Mouse (Mus musculus): ENCODE results near the gene Sfrp5. TPM values are rescaled to one million over a fixed set of nuclear protein-coding genes. Genes with fewer than 3 reads are reported as not detected.

Sfrp5 gene
- polyA plus RNA-seq, 1 experiment, result not detected

GRCm38 (mm10) chr19:42209976-42210375 is 7.9 kb upstream of the Sfrp5 start:
- Histone ChIP-seq H3K4me1 (ENCODE audit: control insufficient read depth, insufficient read depth, low read length) (no peaks in the 10 kb centered on the region), H3K4me3 (replicated peaks; ENCODE audit: control insufficient read depth, low read depth, low read length) (no peak overlapping the region), H3K27ac (ENCODE audit: control insufficient read depth, insufficient read depth, low read depth, low read length, poor library complexity) (no peak overlapping the region)
- WGBS, result 54% methylated on average over 6 of the region's 6 CpGs
- no peak for TF ChIP-seq POLR2A (IDR thresholded peaks at IDR 0.05; ENCODE audit: borderline replicate concordance, control insufficient read depth, low read depth, low read length)
- no peak for TF ChIP-seq CTCF (IDR thresholded peaks at IDR 0.05; ENCODE audit: control insufficient read depth, insufficient read depth, low read length)

GRCm38 (mm10) chr19:42209485-42209884 is 7.4 kb upstream of the Sfrp5 start:
- Histone ChIP-seq H3K27ac (ENCODE audit: control insufficient read depth, insufficient read depth, low read depth, low read length, poor library complexity) (no peak overlapping the region), H3K4me1 (ENCODE audit: control insufficient read depth, insufficient read depth, low read length) (no peaks in the 10 kb centered on the region), H3K4me3 (replicated peaks; ENCODE audit: control insufficient read depth, low read depth, low read length) (no peak overlapping the region)
- TF ChIP-seq POLR2A (IDR thresholded peaks at IDR 0.05; ENCODE audit: borderline replicate concordance, control insufficient read depth, low read depth, low read length) (no peak), CTCF (IDR thresholded peaks at IDR 0.05; ENCODE audit: control insufficient read depth, insufficient read depth, low read length) (no peak)
- WGBS, result 72% methylated on average over 7 of the region's 7 CpGs

- WGBS, result 82% methylated on average over 8 of the region's 8 CpGs
- Histone ChIP-seq H3K4me3 (replicated peaks; ENCODE audit: control insufficient read depth, low read depth, low read length) (no peak overlapping the region), H3K4me1 (ENCODE audit: control insufficient read depth, insufficient read depth, low read length) (no peaks in the 10 kb centered on the region), H3K27ac (ENCODE audit: control insufficient read depth, insufficient read depth, low read depth, low read length, poor library complexity) (no peak overlapping the region)
- no peak for TF ChIP-seq CTCF (IDR thresholded peaks at IDR 0.05; ENCODE audit: control insufficient read depth, insufficient read depth, low read length)
- no peak for TF ChIP-seq POLR2A (IDR thresholded peaks at IDR 0.05; ENCODE audit: borderline replicate concordance, control insufficient read depth, low read depth, low read length)
Measured at GRCm38 (mm10) chr19:42205201-42205600, 3.1 kb upstream of the Sfrp5 start.

DNA sequence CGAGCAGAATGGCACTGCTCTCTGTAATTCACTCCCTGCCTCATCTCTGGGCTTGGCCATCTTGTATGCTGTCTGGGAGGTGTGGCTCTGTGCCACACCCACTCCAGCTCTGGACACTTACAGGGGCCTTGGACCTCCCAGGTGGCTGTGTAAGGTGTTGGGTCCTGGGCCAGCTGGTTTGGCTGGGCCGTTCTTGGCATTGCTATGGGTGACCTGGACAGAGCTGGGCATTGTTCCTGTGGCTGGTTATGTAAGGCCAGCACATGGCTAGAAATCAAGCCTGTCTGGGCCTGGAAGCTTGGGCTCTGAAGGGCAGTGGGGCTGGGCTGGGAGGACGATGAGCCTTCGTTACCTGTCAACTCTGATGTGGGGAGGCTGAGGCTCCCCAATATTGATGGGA is 2.3 kb upstream of the Sfrp5 start:
- WGBS, result 77% methylated on average over 4 of the region's 4 CpGs
- H3K4me3 ChIP-seq (replicated peaks; ENCODE audit: control insufficient read depth, low read depth, low read length), result no peak overlapping the region
- TF ChIP-seq POLR2A (IDR thresholded peaks at IDR 0.05; ENCODE audit: borderline replicate concordance, control insufficient read depth, low read depth, low read length) (no peak), CTCF (IDR thresholded peaks at IDR 0.05; ENCODE audit: control insufficient read depth, insufficient read depth, low read length) (no peak)
- H3K27ac ChIP-seq (ENCODE audit: control insufficient read depth, insufficient read depth, low read depth, low read length, poor library complexity), result no peak overlapping the region
- no peaks in the 10 kb centered on the region for H3K4me1 ChIP-seq (ENCODE audit: control insufficient read depth, insufficient read depth, low read length)

GRCm38 (mm10) chr19:42202467-42202866 is 415 bp upstream of the Sfrp5 start:
- TF ChIP-seq CTCF (IDR thresholded peaks at IDR 0.05; ENCODE audit: control insufficient read depth, insufficient read depth, low read length), result no peak
- no peak for TF ChIP-seq POLR2A (IDR thresholded peaks at IDR 0.05; ENCODE audit: borderline replicate concordance, control insufficient read depth, low read depth, low read length)
- 32% methylated on average over 8 of the region's 8 CpGs for WGBS
- H3K4me3 ChIP-seq (replicated peaks; ENCODE audit: control insufficient read depth, low read depth, low read length), result no peak overlapping the region

GRCm38 (mm10) chr19:42198026-42198425 is 4.0 kb downstream of the Sfrp5 start:
- no peak overlapping the region for H3K27ac ChIP-seq (ENCODE audit: control insufficient read depth, insufficient read depth, low read depth, low read length, poor library complexity)
- TF ChIP-seq CTCF (IDR thresholded peaks at IDR 0.05; ENCODE audit: control insufficient read depth, insufficient read depth, low read length), result no peak
- TF ChIP-seq POLR2A (IDR thresholded peaks at IDR 0.05; ENCODE audit: borderline replicate concordance, control insufficient read depth, low read depth, low read length), result no peak
- no peaks in the 10 kb centered on the region for H3K4me1 ChIP-seq (ENCODE audit: control insufficient read depth, insufficient read depth, low read length)
- no peak overlapping the region for H3K4me3 ChIP-seq (replicated peaks; ENCODE audit: control insufficient read depth, low read depth, low read length)
- 54% methylated on average over 11 of the region's 11 CpGs for WGBS

More at GRCm38 (mm10) chr19:42202467-42202866, 415 bp upstream of the Sfrp5 start:
- Histone ChIP-seq H3K27ac (ENCODE audit: control insufficient read depth, insufficient read depth, low read depth, low read length, poor library complexity) (no peak overlapping the region), H3K4me1 (ENCODE audit: control insufficient read depth, insufficient read depth, low read length) (no peaks in the 10 kb centered on the region)

GRCm38 (mm10) chr19:42197066-42197465 is 5.0 kb downstream of the Sfrp5 start:
- WGBS, result 59% methylated on average over 4 of the region's 4 CpGs
- TF ChIP-seq POLR2A (IDR thresholded peaks at IDR 0.05; ENCODE audit: borderline replicate concordance, control insufficient read depth, low read depth, low read length), result no peak
- no peak for TF ChIP-seq CTCF (IDR thresholded peaks at IDR 0.05; ENCODE audit: control insufficient read depth, insufficient read depth, low read length)
- Histone ChIP-seq H3K4me3 (replicated peaks; ENCODE audit: control insufficient read depth, low read depth, low read length) (no peak overlapping the region), H3K27ac (ENCODE audit: control insufficient read depth, insufficient read depth, low read depth, low read length, poor library complexity) (no peak overlapping the region), H3K4me1 (ENCODE audit: control insufficient read depth, insufficient read depth, low read length) (no peaks in the 10 kb centered on the region)

DNA sequence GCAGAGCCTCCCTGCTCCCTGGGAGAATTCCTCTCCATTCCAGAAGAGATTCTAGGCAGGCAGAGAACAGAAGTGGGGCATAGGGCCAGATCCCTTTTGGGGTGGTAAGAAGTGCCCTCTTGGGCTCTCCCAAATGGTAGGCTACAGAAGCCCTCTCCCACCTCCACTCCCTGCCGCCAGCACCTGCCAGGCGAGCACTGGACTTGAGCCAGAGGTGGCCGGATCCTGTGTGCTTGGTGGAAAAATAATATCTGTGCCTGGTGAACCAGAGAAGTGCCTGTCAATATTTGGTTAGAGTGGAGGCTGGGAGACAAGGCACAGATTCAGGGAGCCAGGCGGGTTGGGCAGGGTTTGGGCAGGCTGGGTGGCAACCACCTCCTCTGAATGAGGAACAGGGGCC is 5.7 kb downstream of the Sfrp5 start:
- 60% methylated on average over 4 of the region's 4 CpGs for WGBS
- Histone ChIP-seq H3K4me1 (ENCODE audit: control insufficient read depth, insufficient read depth, low read length) (no peaks in the 10 kb centered on the region), H3K27ac (ENCODE audit: control insufficient read depth, insufficient read depth, low read depth, low read length, poor library complexity) (no peak overlapping the region), H3K4me3 (replicated peaks; ENCODE audit: control insufficient read depth, low read depth, low read length) (no peak overlapping the region)
- TF ChIP-seq CTCF (IDR thresholded peaks at IDR 0.05; ENCODE audit: control insufficient read depth, insufficient read depth, low read length), result no peak
- no peak for TF ChIP-seq POLR2A (IDR thresholded peaks at IDR 0.05; ENCODE audit: borderline replicate concordance, control insufficient read depth, low read depth, low read length)

GRCm38 (mm10) chr19:42193311-42193710 is 8.7 kb downstream of the Sfrp5 start:
- Histone ChIP-seq H3K4me1 (ENCODE audit: control insufficient read depth, insufficient read depth, low read length) (no peaks in the 10 kb centered on the region), H3K27ac (ENCODE audit: control insufficient read depth, insufficient read depth, low read depth, low read length, poor library complexity) (no peak overlapping the region), H3K4me3 (replicated peaks; ENCODE audit: control insufficient read depth, low read depth, low read length) (no peak overlapping the region)
- no peak for TF ChIP-seq POLR2A (IDR thresholded peaks at IDR 0.05; ENCODE audit: borderline replicate concordance, control insufficient read depth, low read depth, low read length)
- TF ChIP-seq CTCF (IDR thresholded peaks at IDR 0.05; ENCODE audit: control insufficient read depth, insufficient read depth, low read length), result no peak
- WGBS, result 95% methylated on average over 2 of the region's 2 CpGs

Measured in bone marrow, adult 2 months (tissue).